Mouse (Mus musculus) kidney, adult 18-20 months (tissue): Measurements from ENCODE around the gene Ache.
"Not testable (repeated sequence)": the region's sequence is repeated elsewhere in the genome, so short reads cannot be mapped to it uniquely, and the experiment has no call there.

ENCODE experiments used
- DNase-seq: peaks from one replicate; pipeline ENCODE4 v3.0.0; 2021

The Ache gene

GRCm38 (mm10) chr5:137287032-137287952 lies at the start of gene Ache:
TSS of gene Ache (plus strand) at chr5:137287519.
- DNase-seq, result no peak

GRCm38 (mm10) chr5:137263897-137264720 lies 23.2 kb upstream of the Ache start:
- no peak for DNase-seq

- DNase-seq, result no peak
Measured at GRCm38 (mm10) chr5:137264787-137265186, 22.5 kb upstream of the Ache start.

GRCm38 (mm10) chr5:137268131-137268910 lies 19.0 kb upstream of the Ache start:
- no peak for DNase-seq

- peak; percentile 53 for DNase-seq
Measured at GRCm38 (mm10) chr5:137277360-137278342, 9.7 kb upstream of the Ache start.

GRCm38 (mm10) chr5:137284411-137284810 lies 2.9 kb upstream of the Ache start:
- not testable (repeated sequence) for DNase-seq

- DNase-seq, result peak; percentile 45
Measured at GRCm38 (mm10) chr5:137285045-137285444, 2.3 kb upstream of the Ache start.

- no peak for DNase-seq
Measured at GRCm38 (mm10) chr5:137285986-137286385, 1.3 kb upstream of the Ache start.

GRCm38 (mm10) chr5:137286655-137287031 lies 676 bp upstream of the Ache start:
- peak; percentile 89 for DNase-seq

- DNase-seq, result no peak
Measured at GRCm38 (mm10) chr5:137287953-137288743, 829 bp downstream of the Ache start.

- peak; percentile 25 for DNase-seq
Measured at GRCm38 (mm10) chr5:137288999-137289470, 1.7 kb downstream of the Ache start.

GRCm38 (mm10) chr5:137289591-137290365 lies 2.5 kb downstream of the Ache start:
- DNase-seq, result no peak

- peak; percentile 77 for DNase-seq
Measured at GRCm38 (mm10) chr5:137290677-137291076, 3.4 kb downstream of the Ache start.

GRCm38 (mm10) chr5:137291381-137291926 lies 4.1 kb downstream of the Ache start:
- DNase-seq, result no peak

- DNase-seq, result peak; percentile 91
Measured at GRCm38 (mm10) chr5:137293282-137293681, 6.0 kb downstream of the Ache start.

GRCm38 (mm10) chr5:137293839-137294743 lies 6.8 kb downstream of the Ache start, which contains the start of gene Ufsp1:
TSS of gene Ufsp1 (plus strand) at chr5:137294629.
- peak; percentile 95 for DNase-seq

- DNase-seq, result no peak
Measured at GRCm38 (mm10) chr5:137294744-137295093, 7.4 kb downstream of the Ache start.

GRCm38 (mm10) chr5:137295296-137295695 lies 8.0 kb downstream of the Ache start:
- no peak for DNase-seq
